Mouse (Mus musculus): ENCODE measurements around the gene Disc1. TPM values are rescaled to one million over a fixed set of nuclear protein-coding genes. Genes with fewer than 3 reads are reported as not detected.

Gene Disc1
- polyA plus RNA-seq, 1 experiment from 2014 or later: 0.30 TPM

DNA sequence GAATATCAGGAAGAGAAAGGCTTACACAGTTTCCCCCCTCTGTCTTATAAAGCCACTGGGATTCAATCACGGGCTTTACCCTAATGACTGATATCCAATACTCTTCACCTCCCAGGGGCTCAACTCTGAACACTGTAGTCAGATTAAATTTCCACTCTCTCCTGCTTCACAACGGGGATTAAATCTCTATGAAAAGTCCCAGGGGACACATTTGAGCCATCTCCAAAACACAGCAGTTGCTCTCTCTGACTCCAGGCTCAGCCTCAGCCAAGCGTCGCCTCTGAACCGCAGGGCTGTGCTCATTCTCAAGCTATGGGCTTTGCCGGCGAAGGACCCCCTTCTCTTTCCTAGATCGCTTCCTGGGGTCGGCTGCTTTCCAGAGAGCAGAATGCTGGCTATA, 141.1 kb downstream of the Disc1 start:
- DNase-seq (ENCODE audit: low spot score): no peak
- no peak overlapping the region for H3K27ac ChIP-seq (ENCODE audit: low read depth, low read length)
- no peaks in the 10 kb centered on the region for H3K9me3 ChIP-seq (replicated peaks; ENCODE audit: control insufficient read depth, low read length)
- H3K9ac ChIP-seq (ENCODE audit: low read length): no peak overlapping the region
- no peaks in the 10 kb centered on the region; the same call in 1 of the 2 replicates for H3K4me1 ChIP-seq (ENCODE audit: control insufficient read depth, insufficient read depth, low read length)
- H3K4me3 ChIP-seq (ENCODE audit: low read depth, low read length): no peak overlapping the region
- no peak overlapping the region for H3K4me2 ChIP-seq (ENCODE audit: low read length)
- ATAC-seq: no peak
- H3K27me3 ChIP-seq (replicated peaks; ENCODE audit: control insufficient read depth, insufficient read depth, low read length): no peaks in the 10 kb centered on the region
- 59% methylated on average over 9 of the region's 9 CpGs for WGBS
- no peaks in the 10 kb centered on the region for H3K36me3 ChIP-seq (ENCODE audit: control insufficient read depth, insufficient read depth, low read length)

DNA sequence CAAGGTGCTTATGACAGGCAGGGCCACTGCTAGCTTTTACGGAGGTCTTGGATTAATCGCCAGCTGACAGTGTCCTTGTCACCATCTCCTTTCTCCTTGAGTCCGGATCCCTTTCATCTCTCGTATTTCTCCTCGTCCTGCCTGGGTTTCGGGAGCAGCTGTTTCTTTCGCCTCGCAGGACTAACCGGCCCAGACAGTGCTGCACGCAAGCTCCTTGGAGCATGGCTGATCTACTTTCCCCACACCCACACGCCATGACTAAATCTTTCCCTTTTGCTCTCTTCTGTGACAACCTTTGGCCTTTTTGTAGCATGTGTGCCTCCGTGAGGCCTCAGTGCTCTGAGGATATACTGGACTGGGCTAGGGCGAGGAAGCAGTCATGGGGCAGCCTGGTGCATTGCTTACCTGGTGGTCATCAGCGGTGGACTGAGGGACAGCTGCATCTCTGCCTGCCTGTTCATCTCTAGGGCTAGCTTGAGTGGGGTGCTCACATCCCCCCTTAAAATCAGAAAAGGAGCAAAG, 142.6 kb downstream of the Disc1 start:
- no peak overlapping the region for H3K4me2 ChIP-seq (ENCODE audit: low read length)
- no peaks in the 10 kb centered on the region; the same call in 1 of the 2 replicates for H3K4me1 ChIP-seq (ENCODE audit: control insufficient read depth, insufficient read depth, low read length)
- H3K9me3 ChIP-seq (replicated peaks; ENCODE audit: control insufficient read depth, low read length): no peaks in the 10 kb centered on the region
- H3K36me3 ChIP-seq (ENCODE audit: control insufficient read depth, insufficient read depth, low read length): no peaks in the 10 kb centered on the region
- no peaks in the 10 kb centered on the region for H3K27me3 ChIP-seq (replicated peaks; ENCODE audit: control insufficient read depth, insufficient read depth, low read length)
- no peak overlapping the region for H3K4me3 ChIP-seq (ENCODE audit: low read depth, low read length)
- H3K9ac ChIP-seq (ENCODE audit: low read length): no peak overlapping the region
- DNase-seq (ENCODE audit: low spot score) (no peak), ATAC-seq (no peak)
- H3K27ac ChIP-seq (ENCODE audit: low read depth, low read length): no peak overlapping the region
- WGBS: 76% methylated on average over 14 of the region's 14 CpGs

DNA sequence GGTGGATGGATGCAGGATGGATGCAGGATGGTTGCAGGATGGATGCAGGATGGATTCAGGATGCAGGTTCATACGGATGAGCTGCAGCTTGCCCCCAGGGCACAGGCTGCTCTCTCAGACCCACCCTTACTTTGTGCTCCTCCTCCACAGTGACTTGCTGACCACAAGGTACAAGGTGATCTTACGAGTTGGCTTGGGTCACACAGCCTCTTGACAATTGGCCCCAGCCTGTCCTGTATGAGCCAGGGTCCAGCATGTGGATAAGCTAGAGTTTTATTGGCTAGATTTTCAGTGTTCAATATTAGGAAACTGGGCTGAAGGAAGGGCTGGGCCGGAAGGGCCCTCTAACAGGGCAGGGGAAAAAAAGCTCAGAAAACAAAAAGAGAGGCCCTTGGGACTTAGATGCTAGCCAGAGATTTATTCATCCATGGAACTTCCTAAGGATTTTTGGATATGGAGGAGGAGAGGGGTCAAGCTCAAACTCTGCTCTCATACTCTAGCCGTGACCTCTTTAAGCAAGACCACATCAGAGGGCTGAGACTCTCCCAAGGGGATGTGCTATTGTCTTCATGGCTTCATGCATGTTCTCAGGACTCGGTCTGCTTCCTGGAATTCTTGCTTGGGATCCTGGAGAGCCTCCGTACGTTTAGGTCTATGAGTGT, 143.5 kb downstream of the Disc1 start:
- Histone ChIP-seq H3K4me1 (ENCODE audit: control insufficient read depth, insufficient read depth, low read length) (no peaks in the 10 kb centered on the region; the same call in 1 of the 2 replicates), H3K9me3 (replicated peaks; ENCODE audit: control insufficient read depth, low read length) (no peaks in the 10 kb centered on the region), H3K36me3 (ENCODE audit: control insufficient read depth, insufficient read depth, low read length) (no peaks in the 10 kb centered on the region), H3K27ac (ENCODE audit: low read depth, low read length) (no peak overlapping the region), H3K4me2 (ENCODE audit: low read length) (no peak overlapping the region), H3K4me3 (ENCODE audit: low read depth, low read length) (no peak overlapping the region), H3K9ac (ENCODE audit: low read length) (no peak overlapping the region), H3K27me3 (replicated peaks; ENCODE audit: control insufficient read depth, insufficient read depth, low read length) (no peaks in the 10 kb centered on the region)
- no peak for ATAC-seq
- DNase-seq (ENCODE audit: low spot score): no peak
- WGBS: 82% methylated on average over 7 of the region's 7 CpGs

DNA sequence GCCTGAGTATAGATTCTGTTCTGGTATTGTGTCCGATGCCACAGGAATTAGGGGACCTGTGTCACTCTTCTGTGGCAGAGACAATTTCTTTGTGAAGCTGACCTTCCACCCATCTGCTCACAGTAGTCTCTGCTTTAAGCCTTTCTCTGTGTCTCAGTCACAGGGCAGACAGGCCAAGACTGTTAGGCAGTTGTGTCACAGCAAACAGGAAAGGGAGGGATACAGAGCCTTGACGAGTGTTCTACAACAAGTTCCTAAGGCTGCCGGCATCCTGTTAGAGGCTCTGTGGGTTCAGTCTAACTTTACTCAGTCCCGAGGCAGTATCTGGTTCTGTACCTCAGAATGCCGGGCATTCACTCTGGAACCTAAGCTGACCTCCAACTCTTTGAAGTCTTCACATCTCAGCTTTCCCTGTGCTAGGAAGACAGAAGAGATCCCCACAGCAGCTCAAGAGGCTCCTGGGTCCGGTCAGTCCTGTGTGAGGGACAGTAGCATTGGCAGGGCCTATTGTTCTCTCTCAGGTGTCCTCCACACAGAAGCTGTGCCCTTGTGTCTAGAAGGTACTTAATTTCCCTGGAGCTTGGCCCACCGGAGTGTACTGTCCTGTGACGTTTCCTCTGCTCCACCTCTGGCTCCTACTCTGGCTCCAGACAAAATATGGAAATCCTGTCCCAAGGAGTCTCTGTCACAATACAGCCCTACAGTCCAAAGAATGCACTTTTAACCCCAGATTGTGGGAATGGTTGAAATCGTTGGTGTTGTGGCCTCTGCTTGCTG, 144.6 kb downstream of the Disc1 start:
- Histone ChIP-seq H3K27me3 (replicated peaks; ENCODE audit: control insufficient read depth, insufficient read depth, low read length) (no peaks in the 10 kb centered on the region), H3K27ac (ENCODE audit: low read depth, low read length) (no peak overlapping the region), H3K4me3 (ENCODE audit: low read depth, low read length) (no peak overlapping the region), H3K9me3 (replicated peaks; ENCODE audit: control insufficient read depth, low read length) (no peaks in the 10 kb centered on the region), H3K36me3 (ENCODE audit: control insufficient read depth, insufficient read depth, low read length) (no peaks in the 10 kb centered on the region), H3K4me1 (ENCODE audit: control insufficient read depth, insufficient read depth, low read length) (no peaks in the 10 kb centered on the region; the same call in 1 of the 2 replicates), H3K4me2 (ENCODE audit: low read length) (no peak overlapping the region), H3K9ac (ENCODE audit: low read length) (no peak overlapping the region)
- ATAC-seq (no peak), DNase-seq (ENCODE audit: low spot score) (no peak)
- 82% methylated on average over 9 of the region's 9 CpGs for WGBS

DNA sequence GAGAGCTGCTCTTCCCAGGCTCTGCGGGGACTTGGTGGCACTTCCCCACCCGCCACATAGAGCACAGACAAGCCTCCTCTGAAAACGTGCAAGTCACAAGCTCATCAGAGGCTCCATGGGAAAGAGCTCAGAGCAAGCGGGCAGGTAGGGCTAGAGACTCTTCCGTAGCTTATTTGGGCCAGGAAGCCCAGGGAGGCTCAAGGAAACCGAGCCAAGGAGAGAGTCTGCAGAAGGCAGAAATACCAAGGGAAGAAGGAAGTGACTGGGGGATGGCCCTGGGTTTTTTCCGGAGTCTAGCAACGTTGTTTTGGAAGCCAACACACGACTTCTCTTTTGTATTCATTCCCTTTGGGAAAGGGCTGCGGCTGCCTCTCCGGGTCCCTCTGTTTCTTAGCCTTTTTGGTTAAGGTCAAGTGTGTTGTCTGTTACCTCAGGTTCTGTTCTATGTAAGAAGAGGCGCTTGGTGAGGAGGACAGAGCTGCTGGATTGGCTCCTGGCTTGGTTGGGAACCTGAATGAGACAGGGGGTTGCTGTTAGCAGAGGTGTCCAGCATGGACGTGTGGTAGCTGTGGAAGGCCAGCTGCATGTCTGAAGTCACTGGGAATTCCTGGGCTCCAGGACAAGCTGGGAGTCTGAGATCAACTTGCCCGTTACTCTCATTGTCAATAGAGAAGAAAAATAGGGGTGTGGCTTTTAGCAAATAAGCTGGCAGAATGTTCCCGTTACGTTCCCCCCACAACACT, 145.4 kb downstream of the Disc1 start:
- Histone ChIP-seq H3K9ac (ENCODE audit: low read length) (no peak overlapping the region), H3K27me3 (replicated peaks; ENCODE audit: control insufficient read depth, insufficient read depth, low read length) (no peaks in the 10 kb centered on the region), H3K27ac (ENCODE audit: low read depth, low read length) (no peak overlapping the region), H3K4me1 (ENCODE audit: control insufficient read depth, insufficient read depth, low read length) (no peaks in the 10 kb centered on the region; the same call in 1 of the 2 replicates), H3K4me3 (ENCODE audit: low read depth, low read length) (no peak overlapping the region), H3K4me2 (ENCODE audit: low read length) (no peak overlapping the region), H3K36me3 (ENCODE audit: control insufficient read depth, insufficient read depth, low read length) (no peaks in the 10 kb centered on the region), H3K9me3 (replicated peaks; ENCODE audit: control insufficient read depth, low read length) (no peaks in the 10 kb centered on the region)
- DNase-seq (ENCODE audit: low spot score): no peak
- no peak for ATAC-seq
- 70% methylated on average over 16 of the region's 16 CpGs for WGBS

DNA sequence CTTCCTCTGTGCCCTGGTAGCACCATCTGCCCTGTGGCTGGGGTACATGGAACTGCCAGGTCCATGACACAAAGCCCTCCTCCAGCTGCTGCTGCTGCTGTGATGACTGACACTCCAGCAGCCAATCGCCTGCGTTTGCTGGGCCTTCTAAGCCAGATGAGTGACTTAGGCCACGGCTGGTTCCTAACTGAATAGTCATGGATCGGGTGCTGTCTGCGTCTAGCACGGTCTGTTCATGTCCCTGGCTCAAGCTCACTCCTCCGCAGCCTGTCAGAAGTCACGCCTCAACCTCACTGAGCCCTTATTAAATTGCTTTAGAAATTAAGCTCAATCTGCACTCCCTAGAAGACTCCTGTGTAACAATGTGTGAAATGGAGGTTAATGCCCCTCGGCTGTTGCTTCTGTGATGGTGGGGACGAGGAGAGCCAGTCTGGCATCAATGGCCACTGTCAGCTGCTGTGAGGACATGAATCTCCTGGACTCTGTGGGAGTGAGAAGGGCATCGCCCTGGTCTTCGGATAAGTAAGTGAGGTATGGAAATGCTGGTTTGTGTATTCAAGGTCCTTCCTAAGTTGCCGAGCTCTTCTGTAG, 146.4 kb downstream of the Disc1 start:
- ATAC-seq (no peak), DNase-seq (ENCODE audit: low spot score) (no peak)
- Histone ChIP-seq H3K9me3 (replicated peaks; ENCODE audit: control insufficient read depth, low read length) (no peaks in the 10 kb centered on the region), H3K4me2 (ENCODE audit: low read length) (no peak overlapping the region), H3K27ac (ENCODE audit: low read depth, low read length) (no peak overlapping the region), H3K9ac (ENCODE audit: low read length) (no peak overlapping the region), H3K4me3 (ENCODE audit: low read depth, low read length) (no peak overlapping the region), H3K4me1 (ENCODE audit: control insufficient read depth, insufficient read depth, low read length) (no peaks in the 10 kb centered on the region; the same call in 1 of the 2 replicates), H3K36me3 (ENCODE audit: control insufficient read depth, insufficient read depth, low read length) (no peaks in the 10 kb centered on the region), H3K27me3 (replicated peaks; ENCODE audit: control insufficient read depth, insufficient read depth, low read length) (no peaks in the 10 kb centered on the region)
- WGBS: 80% methylated on average over 13 of the region's 13 CpGs

DNA sequence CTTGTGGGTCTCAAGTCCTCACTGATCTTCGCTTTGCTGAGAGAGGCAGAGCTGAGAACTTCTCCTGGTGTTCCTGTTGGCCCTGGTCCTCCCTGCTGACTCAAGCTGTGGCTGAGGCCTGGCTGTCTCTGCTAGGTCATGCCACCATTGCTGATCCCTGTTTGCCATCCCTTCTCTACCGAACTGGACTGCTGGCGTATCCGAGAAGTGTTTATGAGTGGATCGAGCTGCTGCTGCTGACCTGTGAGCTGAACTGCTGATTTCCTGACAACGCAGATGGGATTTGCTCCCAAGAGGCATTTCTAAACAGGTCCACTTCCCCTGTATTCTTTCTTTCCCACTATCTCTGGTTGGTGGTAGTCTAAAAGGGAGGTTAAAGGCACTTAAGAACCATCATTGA, 147.7 kb downstream of the Disc1 start:
- H3K27ac ChIP-seq (ENCODE audit: low read depth, low read length): no peak overlapping the region
- no peak overlapping the region for H3K9ac ChIP-seq (ENCODE audit: low read length)
- DNase-seq (ENCODE audit: low spot score) (no peak), ATAC-seq (no peak)
- H3K9me3 ChIP-seq (replicated peaks; ENCODE audit: control insufficient read depth, low read length): no peaks in the 10 kb centered on the region
- no peaks in the 10 kb centered on the region for H3K36me3 ChIP-seq (ENCODE audit: control insufficient read depth, insufficient read depth, low read length)
- no peak overlapping the region for H3K4me3 ChIP-seq (ENCODE audit: low read depth, low read length)
- no peaks in the 10 kb centered on the region for H3K27me3 ChIP-seq (replicated peaks; ENCODE audit: control insufficient read depth, insufficient read depth, low read length)
- WGBS: 96% methylated on average over 6 of the region's 6 CpGs
- H3K4me1 ChIP-seq (ENCODE audit: control insufficient read depth, insufficient read depth, low read length): no peaks in the 10 kb centered on the region; the same call in 1 of the 2 replicates
- H3K4me2 ChIP-seq (ENCODE audit: low read length): no peak overlapping the region

DNA sequence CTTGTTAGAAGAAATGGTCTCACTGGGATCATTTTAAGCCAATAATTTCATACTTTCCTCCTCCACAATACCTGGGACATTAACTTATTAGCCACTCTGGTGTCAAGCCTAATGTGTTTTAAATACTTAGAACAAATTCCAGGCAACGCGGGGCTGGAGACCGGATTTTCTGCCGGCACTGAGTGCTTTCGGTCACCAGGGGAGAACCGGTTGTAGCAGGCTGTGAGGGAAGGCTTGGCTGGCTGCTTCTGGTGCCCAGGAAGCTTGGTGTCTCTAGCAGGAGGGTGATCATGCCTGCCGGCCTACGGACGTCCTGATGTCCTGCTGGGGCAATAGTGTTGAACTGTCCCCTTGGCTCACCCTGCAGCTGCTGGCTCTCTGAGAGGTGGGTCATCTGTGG, 149.0 kb downstream of the Disc1 start:
- H3K27me3 ChIP-seq (replicated peaks; ENCODE audit: control insufficient read depth, insufficient read depth, low read length): no peaks in the 10 kb centered on the region
- 87% methylated on average over 9 of the region's 9 CpGs for WGBS
- no peak overlapping the region for H3K4me2 ChIP-seq (ENCODE audit: low read length)
- no peaks in the 10 kb centered on the region for H3K9me3 ChIP-seq (replicated peaks; ENCODE audit: control insufficient read depth, low read length)
- no peak overlapping the region for H3K27ac ChIP-seq (ENCODE audit: low read depth, low read length)
- DNase-seq (ENCODE audit: low spot score) (no peak), ATAC-seq (no peak)
- no peaks in the 10 kb centered on the region for H3K36me3 ChIP-seq (ENCODE audit: control insufficient read depth, insufficient read depth, low read length)
- H3K9ac ChIP-seq (ENCODE audit: low read length): no peak overlapping the region
- H3K4me1 ChIP-seq (ENCODE audit: control insufficient read depth, insufficient read depth, low read length): no peaks in the 10 kb centered on the region
- no peak overlapping the region for H3K4me3 ChIP-seq (ENCODE audit: low read depth, low read length)
